Mouse (Mus musculus) brain, embryonic 18.5 days (tissue): ENCODE measurements around the gene Pde4a.
A peak's percentile ranks its signal among the peaks of the same experiment; 100 is the strongest.

Experiments
- DNase-seq: peaks from one replicate; pipeline ENCODE4 v3.0.0-alpha.2; 2012; ENCODE audit warnings: low read depth, low spot score

Pde4a gene

DNA sequence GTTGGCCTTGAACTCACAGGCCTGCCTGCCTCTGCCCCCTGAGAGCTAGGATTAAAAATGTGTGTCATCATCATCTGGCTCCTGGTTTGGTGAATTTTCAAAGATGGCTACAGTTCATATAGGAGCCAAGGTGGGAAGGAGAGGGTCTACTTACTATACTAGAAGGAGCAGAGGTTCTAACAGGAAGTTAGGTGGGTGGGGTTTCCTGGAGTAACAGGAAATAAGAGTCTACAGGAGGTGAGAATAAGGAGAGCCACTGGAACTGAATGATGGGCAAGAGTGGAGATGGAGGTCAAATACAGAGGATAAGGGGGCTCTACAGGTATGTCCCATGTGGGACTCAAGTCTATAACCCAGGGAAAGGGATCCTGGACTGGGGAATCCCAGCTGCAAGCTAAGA, 17.1 kb upstream of the Pde4a start:
- no peak for DNase-seq

DNA sequence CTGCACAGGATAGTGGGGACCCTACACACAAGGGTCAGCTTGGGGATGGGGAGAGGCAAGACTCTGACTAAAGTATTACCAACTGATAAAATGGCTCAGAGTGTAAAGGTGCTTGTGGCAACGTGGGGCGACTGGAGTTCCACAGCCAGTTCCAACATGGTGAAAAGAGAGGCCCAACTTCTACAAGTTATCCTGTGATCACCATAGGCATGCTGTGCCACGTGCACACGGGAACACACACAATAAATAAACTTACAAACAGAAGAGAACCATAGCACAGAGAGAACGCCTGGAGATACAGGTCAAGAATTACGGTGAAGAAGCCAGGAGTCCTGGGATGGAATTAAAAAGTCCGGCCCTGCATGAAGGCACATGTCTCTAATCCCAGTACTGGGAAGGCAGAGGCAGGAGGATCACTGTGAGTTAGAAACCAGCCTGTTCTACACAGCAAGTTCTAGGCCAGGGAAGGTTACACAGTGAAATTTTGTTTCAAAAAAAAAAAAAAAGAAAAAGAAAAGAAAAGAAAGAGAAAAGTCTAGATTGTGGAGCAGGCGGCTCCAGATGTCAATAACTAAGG, 16.3 kb upstream of the Pde4a start:
- no peak for DNase-seq

DNA sequence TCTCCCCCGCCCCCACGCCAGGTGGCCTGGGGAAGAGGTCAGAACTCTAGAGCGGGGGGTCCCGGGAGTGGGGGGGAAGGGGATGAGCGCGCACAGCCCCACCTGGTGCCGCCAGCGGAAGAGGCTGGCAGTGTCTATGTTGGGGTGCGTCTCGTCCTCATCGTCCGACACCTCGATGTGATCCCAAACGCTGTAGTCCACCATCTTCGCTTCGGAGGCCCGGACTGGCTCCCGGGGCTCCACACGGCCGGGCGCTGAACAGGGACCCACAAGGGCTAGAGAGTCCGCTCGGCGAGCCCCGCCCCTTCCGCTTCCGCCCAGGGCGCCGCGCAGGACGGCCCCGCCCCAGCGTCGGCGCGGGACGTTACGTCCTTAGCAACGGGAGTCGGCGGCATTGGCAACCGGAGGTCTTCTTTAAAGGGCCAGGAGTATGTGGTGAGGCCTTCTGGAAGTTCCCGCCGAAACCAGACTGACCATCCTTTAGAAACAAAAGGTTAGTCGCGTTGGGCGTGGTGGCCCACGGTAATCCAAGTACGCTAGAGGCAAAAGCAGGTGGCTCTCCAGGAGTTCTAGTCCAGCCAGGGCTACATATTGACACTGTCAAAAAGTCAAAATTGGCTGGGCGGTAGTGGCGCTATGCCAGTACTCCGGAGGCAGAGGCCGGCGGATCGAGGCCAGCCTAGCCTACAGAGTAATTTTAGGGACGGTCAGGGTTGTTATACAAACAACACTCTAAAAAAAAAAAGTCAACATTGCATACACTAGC, 15.7 kb upstream of the Pde4a start, which contains the start of gene Cdc37:
Gene Cdc37 (minus strand): TSS at position 329 of the 766 bp plus-strand sequence.
- peak; percentile 79 for DNase-seq

DNA sequence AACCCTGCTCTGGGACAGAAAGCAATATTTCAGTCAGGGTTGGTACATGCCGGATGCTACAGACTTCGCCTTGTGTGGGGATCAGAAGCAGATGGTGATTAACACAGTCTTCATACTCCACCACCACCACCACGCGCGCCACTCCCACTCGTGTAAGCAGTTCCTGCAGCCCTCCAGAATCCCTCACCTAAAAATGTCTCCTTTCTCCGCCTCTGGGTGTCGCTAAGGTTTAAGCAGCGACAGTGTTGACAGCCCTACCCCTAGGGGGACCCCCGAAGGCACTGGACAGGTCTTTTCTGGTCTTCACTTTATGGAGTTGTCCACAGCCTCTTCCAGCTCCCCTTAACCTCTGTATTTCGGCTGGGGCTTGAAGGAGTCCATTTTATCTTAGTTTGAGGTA, 12.8 kb upstream of the Pde4a start:
- no peak for DNase-seq

DNA sequence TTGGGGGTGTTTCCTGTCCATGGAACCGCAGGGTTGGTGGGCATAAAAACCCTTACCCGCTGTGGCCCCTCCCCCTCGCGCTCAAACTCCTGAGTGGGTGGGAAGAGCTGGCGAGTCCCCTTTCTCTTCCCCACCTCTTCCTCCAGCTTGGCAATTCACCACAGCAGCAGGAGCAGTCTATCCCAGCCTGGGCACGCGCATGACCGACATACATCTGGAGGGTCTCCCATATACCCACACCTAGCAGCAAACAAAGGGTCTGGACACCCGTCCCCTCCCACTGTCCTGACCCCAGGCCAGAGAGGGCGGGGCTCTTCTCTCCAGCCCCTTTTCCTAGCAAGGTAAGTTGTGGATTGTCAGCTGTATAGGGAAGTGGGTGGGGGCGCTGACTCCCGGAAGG, 12.2 kb upstream of the Pde4a start:
- no peak for DNase-seq

DNA sequence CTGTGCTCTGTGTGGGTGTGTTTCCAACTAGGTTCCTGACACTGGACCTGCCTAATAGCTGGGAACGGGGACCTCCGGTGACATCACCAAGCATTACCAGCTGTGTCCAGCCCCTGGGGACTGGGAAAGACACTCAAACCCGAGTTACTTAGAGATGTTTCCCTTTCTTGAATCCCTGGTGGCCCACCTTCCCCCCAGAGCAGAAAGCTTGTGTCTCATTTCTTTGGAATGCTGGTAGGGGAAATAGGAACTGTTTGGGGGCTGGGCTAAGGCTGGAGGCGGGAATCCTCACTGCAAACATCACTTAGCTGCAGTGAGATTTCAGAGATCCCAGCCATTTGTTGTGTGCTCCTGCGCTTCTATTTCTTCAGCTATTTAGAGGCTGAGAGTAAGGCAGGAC, 11.7 kb upstream of the Pde4a start:
- no peak for DNase-seq

DNA sequence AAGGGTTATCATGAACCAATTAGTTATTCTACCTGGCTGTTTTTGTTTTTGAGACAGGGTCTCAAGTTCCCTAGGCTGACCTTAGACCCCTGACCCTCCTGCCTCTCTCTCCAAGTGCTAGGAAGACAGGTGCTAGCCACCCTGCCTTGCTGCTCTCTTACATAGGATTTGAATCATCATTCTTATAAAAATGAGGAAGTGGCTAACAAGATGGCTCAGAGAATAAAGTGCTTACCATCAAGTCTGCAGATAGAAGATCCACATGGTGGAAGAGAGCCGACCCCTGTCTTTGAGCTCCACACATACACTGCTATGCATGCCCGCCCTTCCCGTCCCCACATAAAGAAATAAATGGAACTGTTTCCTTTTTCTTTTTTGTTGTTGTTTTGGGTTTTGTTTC, 10.7 kb upstream of the Pde4a start:
- DNase-seq: no peak

DNA sequence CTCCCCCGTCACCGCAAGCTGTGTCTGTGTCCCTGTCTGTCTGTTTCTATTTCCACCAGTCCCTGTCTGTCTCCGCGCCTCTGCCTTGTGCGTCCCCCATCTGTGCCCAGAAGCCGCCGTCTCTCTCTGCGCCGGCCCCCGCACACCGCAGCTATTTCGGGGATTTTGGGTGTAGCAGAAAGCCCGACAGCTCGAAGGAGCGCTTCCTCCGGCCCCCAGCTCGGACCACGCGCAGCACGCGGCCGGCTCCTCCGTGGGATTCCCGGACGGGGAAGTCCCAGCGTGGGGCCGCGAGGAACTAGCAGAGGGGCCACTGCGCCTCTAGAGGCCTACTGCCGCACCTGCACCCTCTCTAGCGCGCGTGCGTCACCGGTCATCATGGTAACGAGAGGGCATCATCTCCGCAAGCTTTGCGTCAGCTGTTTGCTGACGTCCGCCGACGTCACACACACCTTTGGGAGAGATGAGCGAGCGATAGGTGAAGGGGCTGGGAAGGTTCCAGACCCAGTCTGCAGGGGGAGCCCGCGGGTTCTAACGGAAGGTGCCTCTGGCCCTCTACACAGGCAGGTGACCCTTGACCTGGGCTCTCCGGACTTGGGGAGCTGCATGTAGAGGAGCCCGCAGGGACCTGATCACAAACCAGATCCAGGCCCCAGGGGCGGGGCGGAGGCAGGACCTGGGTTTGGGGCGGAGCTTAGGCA, 4.2 kb upstream of the Pde4a start:
- no peak for DNase-seq

DNA sequence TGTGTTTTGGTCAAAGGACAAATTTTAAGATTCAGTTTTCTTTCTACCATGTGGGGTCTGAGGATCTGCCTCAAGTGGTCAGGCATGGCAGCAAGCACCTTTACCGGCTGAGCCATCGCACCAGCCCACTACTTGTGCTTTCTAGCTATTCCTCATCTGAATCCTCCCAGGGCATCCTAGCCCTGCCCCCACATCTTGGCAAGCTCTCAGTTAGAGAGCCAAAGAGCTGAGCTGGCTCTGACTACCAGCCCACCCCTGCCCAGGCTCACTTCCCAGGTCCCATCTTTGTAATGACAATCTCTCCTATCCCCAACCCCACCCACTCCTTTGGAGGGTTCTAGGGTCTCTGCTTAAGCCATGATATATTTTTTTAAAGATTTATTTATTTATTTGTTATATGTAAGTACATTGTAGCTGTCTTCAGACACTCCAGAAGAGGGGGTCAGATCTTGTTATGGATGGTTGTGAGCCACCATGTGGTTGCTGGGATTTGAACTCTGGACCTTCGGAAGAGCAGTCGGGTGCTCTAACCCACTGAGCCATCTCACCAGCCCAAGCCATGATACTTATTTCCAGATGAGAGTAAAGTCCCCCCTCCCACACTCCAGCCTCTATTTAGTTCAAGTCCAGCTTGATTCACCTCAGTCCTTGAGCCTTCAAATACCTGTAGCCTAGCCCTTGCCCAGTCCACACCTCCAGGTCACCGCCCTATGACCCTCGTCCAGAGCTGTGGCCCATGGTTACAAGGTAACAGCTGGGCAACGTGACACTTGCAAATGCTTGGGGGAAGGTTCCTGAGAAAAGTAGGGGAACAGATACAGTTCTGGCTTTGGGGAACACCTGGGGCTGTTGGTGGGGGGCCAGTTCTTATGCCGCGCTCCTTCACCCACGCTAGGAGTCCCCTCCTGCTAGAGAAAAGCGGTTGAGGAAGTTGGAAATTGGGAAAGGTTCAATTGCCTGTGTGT, 2.1 kb upstream of the Pde4a start:
- no peak for DNase-seq

DNA sequence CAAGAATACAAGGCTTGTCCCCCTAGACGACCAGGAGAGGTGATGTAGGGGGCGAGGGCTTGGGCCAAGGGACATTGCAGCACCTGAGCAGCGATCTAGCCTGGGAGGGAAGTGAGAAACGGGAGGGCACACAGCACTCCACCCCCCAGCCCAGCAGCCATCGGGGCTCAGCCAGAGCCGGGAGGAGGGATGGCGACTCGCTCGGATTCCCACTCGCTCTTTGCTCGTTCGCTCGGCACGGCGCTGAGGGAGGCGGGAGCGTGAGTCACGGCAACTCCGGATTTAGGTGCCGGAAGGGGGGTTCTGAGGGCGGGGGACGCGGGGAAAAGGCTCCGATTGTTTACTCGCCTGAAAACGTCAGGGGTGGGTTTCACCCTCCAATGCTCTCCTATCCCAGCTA, 1.4 kb upstream of the Pde4a start:
- DNase-seq: no peak

DNA sequence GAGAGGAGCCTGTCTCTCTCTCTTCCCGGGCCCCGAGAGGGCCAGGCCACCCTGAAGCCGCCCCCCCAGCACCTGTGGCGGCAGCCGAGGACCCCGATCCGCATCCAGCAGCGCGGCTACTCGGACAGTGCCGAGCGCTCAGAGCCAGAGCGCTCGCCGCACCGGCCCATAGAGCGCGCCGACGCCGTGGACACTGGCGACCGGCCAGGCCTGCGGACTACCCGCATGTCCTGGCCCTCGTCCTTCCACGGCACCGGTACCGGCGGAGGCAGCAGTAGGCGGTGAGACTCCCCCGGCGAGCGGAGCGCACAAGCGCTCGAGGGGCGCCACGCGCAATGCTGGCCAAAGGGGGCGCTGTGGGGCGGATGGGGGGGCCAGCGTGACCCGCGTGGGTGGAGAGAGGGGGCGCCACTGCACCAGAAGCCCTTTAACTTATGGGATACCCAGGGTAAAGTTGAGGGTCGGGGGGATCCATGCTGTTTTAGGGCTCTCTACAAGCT, 488 bp downstream of the Pde4a start:
- no peak for DNase-seq

DNA sequence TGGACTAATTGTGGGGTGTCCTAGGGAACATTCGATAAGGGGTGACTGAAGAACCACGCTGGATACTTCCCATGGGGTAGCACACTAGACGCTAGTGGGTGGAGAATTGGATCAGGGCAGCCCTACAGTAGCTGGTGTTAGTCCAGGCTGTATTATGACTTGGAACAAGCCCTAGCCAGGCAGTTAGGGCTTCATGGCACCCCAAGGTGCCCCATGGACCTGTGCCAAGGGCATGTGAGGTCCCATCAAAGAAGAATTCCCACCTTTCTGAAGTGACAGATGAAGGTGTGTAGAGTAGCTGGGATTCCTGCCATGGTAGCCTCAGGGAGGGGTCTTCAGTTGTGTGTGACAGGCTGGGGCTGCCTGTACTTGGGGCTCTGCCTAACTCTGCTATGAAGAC, 1.0 kb downstream of the Pde4a start:
- DNase-seq: no peak

DNA sequence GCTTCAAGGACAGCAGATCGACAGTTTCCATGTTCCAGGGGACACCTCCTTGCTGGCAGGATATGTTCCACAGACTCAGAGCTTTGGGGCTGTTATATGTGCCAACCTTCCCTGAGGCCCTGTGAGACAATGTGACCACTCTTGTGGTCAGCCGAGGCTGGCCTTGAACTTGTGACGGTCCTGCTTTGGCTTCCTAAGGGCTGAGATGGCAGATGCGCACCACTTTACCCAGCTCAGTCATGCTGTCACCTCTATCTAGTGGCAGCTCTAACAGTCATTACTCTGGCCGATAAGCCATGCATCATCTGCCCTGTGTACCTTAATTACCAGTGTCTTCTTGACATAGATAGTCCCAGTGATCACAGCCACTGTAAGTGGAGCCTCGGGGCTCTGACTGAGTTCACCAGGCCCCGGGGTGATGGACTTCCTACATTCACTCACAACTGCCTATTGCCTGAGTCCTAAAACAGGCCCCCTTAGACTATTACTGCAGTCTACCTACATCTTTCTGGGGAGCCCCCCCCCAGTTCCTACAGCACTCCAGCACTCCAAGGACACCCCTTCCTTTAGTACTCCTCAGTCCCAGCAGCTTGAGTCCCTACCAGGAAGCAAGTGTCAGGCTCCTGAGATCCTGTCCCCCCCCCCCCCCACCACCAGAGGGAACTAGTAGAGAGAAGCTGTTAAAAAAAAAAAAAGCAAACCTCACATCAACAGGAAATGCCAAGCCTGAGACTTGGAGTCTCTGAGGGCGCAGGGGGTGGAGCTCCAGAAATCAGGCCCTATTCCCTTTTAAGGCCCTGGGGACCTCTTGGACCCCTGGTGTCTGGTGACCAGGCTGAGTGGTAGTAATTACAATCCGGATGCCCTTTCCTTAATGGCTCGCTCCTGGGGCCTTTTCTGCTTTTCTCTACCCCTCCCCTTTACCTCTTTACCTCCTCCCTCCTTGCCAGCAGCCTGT, 1.9 kb downstream of the Pde4a start:
- no peak for DNase-seq

DNA sequence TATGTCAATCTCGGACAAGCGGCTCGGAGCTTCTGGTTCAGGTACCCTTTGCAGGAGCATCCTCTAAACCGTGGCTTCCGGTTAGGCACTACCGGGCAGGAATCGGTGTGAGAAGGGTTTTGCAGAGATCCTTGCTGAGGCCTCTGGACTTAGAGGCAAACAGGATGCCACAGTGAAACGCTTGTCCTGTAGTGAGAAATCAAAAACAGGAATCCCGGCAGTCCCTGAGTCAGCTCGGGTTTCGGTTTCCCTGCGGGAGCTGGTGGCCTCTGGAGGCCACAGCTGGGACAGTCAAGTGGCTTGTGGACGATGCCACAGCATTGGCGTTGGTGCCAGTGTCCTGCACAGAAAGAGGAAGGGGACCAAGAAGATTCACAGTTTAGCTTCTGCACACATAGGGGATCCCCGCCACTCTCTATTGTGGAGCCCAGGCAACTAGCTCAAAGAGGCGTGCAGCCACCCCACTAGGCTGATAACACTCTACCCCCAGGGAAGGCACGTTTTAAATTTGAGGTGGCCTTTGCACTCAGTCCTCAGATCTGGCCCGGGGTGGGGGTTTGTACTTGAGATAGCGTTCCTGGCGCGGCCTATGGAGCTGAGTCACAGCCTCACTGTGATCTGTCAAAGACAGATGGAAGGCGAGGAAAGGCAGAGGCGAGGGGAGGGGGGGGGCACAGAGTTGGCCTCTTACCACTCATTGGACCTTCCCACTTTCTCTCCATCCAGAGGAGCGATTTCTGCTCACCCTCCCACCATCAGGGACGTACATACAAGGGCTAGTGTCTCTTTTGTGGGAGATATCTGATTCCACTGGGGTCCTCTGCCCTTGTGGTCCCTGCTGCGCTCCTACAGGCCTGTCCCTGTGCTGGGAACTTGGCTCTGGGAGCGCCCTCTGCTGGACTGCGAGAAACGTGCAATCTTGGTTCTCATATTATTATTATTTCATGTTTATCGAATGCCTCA, 2.9 kb downstream of the Pde4a start:
- no peak for DNase-seq

DNA sequence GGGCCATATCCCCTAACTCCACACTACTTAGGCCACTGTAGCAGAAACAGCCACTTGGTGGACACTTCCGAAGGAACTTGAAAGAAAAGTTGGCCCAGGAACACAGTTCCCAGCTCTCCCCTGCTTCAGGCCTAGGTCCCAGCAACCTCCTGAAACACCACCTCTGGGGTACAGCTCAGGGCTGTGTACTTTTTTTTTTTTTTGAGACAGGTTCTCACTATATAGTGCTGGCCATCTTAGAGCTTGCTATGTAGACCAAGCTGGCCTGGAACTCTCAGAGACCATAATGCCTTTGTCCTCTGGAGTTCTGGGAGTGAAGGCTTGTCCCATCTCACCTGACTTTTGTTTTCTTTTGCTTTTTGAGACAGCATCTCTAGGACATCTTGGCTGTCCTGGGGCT, 3.6 kb downstream of the Pde4a start:
- no peak for DNase-seq

DNA sequence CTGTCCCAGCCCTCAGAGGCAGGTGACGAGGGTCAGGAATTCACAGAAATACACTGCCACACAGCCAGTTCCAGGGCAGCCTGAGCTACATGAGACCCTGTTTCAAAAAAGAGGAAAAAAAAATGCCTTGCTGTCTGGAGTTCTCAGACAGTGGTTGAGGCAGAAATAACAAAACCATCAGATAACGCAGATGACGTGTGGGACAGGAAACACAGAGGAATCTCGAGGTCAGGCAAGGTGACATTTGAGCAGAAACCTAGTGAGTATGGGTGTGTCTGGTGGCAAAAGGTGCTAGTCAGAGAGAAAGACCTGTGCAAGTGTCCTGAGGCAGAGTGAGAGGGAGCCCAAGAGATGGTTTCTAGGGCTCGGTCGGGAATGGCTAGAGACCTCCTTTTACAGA, 6.8 kb downstream of the Pde4a start:
- DNase-seq: no peak

DNA sequence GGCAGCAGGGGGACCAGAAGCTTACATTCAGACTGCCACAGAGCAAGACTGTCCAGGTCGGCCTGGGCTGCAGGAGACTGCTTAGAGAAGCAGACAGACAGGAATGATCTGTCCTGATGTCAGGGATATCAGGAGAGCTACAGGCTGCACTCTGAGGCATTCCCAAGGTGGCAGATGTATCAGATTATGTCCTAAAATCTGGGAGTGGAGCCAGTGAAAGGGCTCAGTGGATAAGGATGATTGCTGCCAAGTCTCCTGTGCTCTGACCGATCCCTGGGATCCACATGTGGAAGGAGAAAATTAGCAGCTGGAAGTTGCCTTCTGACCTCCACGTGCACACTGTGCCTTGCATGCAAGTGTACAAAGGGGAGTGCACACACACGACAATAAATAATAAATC, 14.9 kb downstream of the Pde4a start:
- DNase-seq: no peak

DNA sequence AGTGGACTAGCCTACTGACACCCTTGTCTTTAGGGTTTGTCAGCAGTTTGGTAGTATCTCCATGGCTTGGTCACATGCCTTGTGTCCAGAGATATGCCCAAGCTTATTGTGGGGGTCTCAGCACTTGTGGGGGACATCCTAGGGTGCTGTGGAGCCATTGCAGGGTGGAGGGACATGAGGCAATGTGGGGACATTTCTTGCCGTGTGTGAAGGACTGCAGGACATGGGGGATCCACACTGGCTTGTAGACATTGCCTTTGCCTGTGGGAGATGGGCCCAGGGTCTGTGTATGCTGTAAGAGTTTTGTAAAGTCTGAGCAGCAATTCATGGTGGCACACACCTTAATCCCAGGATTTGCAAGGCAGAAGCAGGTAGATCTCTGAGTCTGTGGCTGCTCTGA, 15.3 kb downstream of the Pde4a start:
- no peak for DNase-seq
